Mouse (Mus musculus) gastrocnemius, adult 8-10 months (tissue): ENCODE data around the gene Nlk. TPM values are rescaled to one million over a fixed set of nuclear protein-coding genes. Genes with fewer than 3 reads are reported as not detected.
"Not testable (repeated sequence)": the region's sequence is repeated elsewhere in the genome, so short reads cannot be mapped to it uniquely, and the experiment has no call there.

Source experiments
- DNase-seq, 2 experiments: peaks; one replicate each; pipeline ENCODE4 v3.0.0; 2022; ENCODE audit warnings: low spot score in 2 of 2
- total RNA-seq, 4 experiments: library from RNA; stranded (reverse); gene quantifications; 2 replicates each; pipeline ENCODE4 v1.2.4; 2022

Nlk gene
- total RNA-seq, 4 experiments from 2014 or later, result 7.7 to 10.8 (median 8.9) TPM

- DNase-seq, result no peak
These were observed 6.6 kb downstream of the Nlk start for GRCm38 (mm10) chr11:78690547-78690946.

- DNase-seq, result no peak
These were observed 16.1 kb downstream of the Nlk start for GRCm38 (mm10) chr11:78681058-78681457.

GRCm38 (mm10) chr11:78678761-78679160 lies 18.4 kb downstream of the Nlk start:
- no peak for DNase-seq

GRCm38 (mm10) chr11:78668647-78669046 lies 28.5 kb downstream of the Nlk start:
- DNase-seq, result no peak

GRCm38 (mm10) chr11:78664853-78665252 lies 32.3 kb downstream of the Nlk start:
- DNase-seq, result no peak

- DNase-seq, result no peak
These were observed 33.3 kb downstream of the Nlk start for GRCm38 (mm10) chr11:78663916-78664315.

GRCm38 (mm10) chr11:78649143-78649542 lies 48.0 kb downstream of the Nlk start:
- DNase-seq, result no peak

GRCm38 (mm10) chr11:78648405-78648804 lies 48.8 kb downstream of the Nlk start:
- not testable (repeated sequence) for DNase-seq

- no peak for DNase-seq
These were observed 53.4 kb downstream of the Nlk start for GRCm38 (mm10) chr11:78643746-78644145.

GRCm38 (mm10) chr11:78642151-78642550 lies 55.0 kb downstream of the Nlk start:
- no peak for DNase-seq

GRCm38 (mm10) chr11:78641088-78641487 lies 56.1 kb downstream of the Nlk start:
- no peak for DNase-seq

GRCm38 (mm10) chr11:78632782-78633181 lies 64.4 kb downstream of the Nlk start:
- DNase-seq, result no peak

GRCm38 (mm10) chr11:78628871-78629270 lies 68.3 kb downstream of the Nlk start:
- no peak for DNase-seq

- no peak for DNase-seq
These were observed 72.8 kb downstream of the Nlk start for GRCm38 (mm10) chr11:78624377-78624776.

GRCm38 (mm10) chr11:78621926-78622325 lies 75.2 kb downstream of the Nlk start:
- no peak for DNase-seq

GRCm38 (mm10) chr11:78620179-78620578 lies 77.0 kb downstream of the Nlk start:
- DNase-seq, result no peak

- no peak for DNase-seq
These were observed 85.9 kb downstream of the Nlk start for GRCm38 (mm10) chr11:78611273-78611672.

- no peak for DNase-seq
These were observed 87.5 kb downstream of the Nlk start for GRCm38 (mm10) chr11:78609657-78610056.

GRCm38 (mm10) chr11:78604826-78605225 lies 92.3 kb downstream of the Nlk start:
- DNase-seq, result no peak

- DNase-seq, result no peak
These were observed 94.4 kb downstream of the Nlk start for GRCm38 (mm10) chr11:78602781-78603180.

- DNase-seq, result no peak
These were observed 96.1 kb downstream of the Nlk start for GRCm38 (mm10) chr11:78600926-78601590.

- no peak for DNase-seq
These were observed 96.7 kb downstream of the Nlk start for GRCm38 (mm10) chr11:78600496-78600895.

- no peak for DNase-seq
These were observed 97.1 kb downstream of the Nlk start for GRCm38 (mm10) chr11:78600051-78600450.
